Mouse (Mus musculus): ENCODE results near the gene Slc9a7. TPM values are rescaled to one million over a fixed set of nuclear protein-coding genes. Genes with fewer than 3 reads are reported as not detected.

Slc9a7 gene
- 13.5 and 14.1 TPM in 2 replicates for polyA plus RNA-seq (2012; rRNA removed)

DNA sequence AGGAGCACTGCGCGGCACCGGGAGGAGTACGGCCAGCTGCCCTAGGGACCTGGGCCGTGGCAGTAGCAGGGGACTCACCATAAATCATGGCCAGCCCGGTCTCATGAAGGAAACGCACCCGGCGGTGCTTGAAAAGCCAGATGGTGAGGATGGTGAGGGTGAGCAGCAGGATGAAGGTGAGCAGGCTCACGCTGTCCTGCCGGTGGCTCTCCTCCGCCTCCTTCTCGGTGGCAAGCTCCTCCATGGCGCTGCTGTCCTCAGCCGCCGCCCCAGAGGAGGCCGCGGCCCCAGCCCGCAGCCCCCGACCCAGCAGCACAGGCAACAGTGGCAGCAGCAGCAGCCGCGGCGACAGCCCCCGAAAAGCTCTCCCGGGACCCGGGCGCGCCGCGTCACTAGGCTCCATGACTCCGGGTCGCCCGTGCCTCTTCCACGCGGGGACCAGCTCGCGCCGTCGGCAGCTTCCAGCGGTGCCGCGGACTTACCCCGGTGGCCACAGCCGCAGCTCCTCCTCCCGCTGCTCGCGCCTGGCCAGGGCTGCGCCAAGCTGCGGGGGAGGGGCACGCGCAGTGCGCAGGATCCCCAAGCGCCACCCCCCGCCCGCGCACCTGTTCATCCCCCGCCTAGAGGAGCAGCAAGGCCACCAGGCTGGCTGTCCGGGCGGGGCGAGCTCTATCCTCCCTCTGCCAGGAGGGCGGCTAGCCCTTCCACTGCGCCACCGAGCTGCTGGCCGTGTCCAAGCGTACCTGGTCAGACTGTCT lies at the start of gene Slc9a7:
Slc9a7 (minus strand) TSS at position 526 of the 758 bp plus-strand sequence.

DNA sequence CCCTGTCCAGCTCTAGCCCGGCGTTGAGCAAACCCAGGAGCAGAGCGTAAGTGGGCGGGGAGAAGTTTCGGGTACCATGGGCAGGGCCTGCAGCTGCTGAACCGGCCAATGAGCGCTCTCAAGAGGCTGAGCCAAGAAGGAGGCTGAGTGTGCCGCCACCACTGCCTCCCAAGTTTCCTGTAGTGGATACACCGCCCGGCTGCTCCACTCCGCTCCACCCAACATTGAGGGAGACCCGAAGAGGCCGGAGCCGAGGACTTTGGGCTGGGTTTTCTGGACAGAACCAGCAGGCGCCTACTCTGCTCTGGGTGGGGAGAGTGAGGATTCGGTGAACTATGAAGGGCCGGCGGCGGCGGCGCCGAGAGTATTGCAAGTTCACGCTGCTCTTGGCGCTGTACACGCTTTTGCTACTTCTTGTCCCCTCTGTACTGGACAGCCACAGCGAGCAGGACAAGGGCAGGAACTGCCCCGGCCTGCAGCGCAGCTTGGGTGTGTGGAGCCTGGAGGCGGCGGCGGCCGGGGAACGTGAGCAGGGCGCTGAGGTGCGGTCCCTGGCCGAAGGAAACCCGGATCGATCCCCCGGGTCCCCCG lies 232.1 kb downstream of the Slc9a7 start, which contains the start of gene Chst7:
Chst7 (plus strand) TSS at position 180 of the 591 bp plus-strand sequence.

Other genes with a start within 250 kb of the Slc9a7 start
- 3.9 and 4.3 TPM in 2 replicates for gene Chst7, start 232.2 kb downstream of the Slc9a7 start, polyA plus RNA-seq (2012; rRNA removed)
- 9.7 and 9.9 TPM in 2 replicates for gene Rp2, start 72.7 kb upstream of the Slc9a7 start, polyA plus RNA-seq (2012; rRNA removed)
- 11.8 and 12.2 TPM in 2 replicates for gene Jade3, start 133.9 kb upstream of the Slc9a7 start, polyA plus RNA-seq (2012; rRNA removed)